Mouse (Mus musculus) left cerebral cortex, postnatal 25 days (tissue): ENCODE results near the gene Plpp4. TPM values are rescaled to one million over a fixed set of nuclear protein-coding genes. Genes with fewer than 3 reads are reported as not detected.
A peak's percentile ranks its signal among the peaks of the same experiment; 100 is the strongest.

Source experiments
- DNase-seq, 2 experiments: peaks; one replicate each; pipeline ENCODE4 v3.0.0; 2022; ENCODE audit warnings: low spot score in 2 of 2, mixed read lengths in 1 of 2
- intact Hi-C: fragments of 180-260 bp; cut with DNase I; formaldehyde crosslinking; loops from one replicate; pipeline ENCODE4 v1.15.1; 2025
- total RNA-seq, 2 experiments: library from RNA; stranded (reverse); gene quantifications; 2 replicates each; pipeline ENCODE4 v1.2.3; 2021

Plpp4 gene
- 10 to 100 TPM; 11.4 to 12.4 TPM for total RNA-seq

GRCm38 (mm10) chr7:129256621-129257373 is at the start of gene Plpp4:
TSS of gene Plpp4 (plus strand) at chr7:129257031.
- DNase-seq: peak; percentile 53 to 55
- intact Hi-C loops: no loop called here

GRCm38 (mm10) chr7:129215926-129216543 is 40.8 kb upstream of the Plpp4 start:
- no peak for DNase-seq
- intact Hi-C loops: no loop called here

- intact Hi-C loops: no loop called here
- no peak for DNase-seq
These were observed 40.2 kb upstream of the Plpp4 start for GRCm38 (mm10) chr7:129216547-129217195.

GRCm38 (mm10) chr7:129220948-129221347 is 35.9 kb upstream of the Plpp4 start:
- no peak for DNase-seq
- intact Hi-C loops: no loop called here

- intact Hi-C loops: no loop called here
- no peak for DNase-seq
These were observed 35.2 kb upstream of the Plpp4 start for GRCm38 (mm10) chr7:129221649-129222048.

GRCm38 (mm10) chr7:129235410-129235809 is 21.4 kb upstream of the Plpp4 start:
- intact Hi-C loops: loop anchor here (2.0 to 5.0 kb wide), 3 partner anchors 271 to 373 kb away; partner anchors contain the start of gene Wdr11
- DNase-seq: peak; percentile 20 to 36

GRCm38 (mm10) chr7:129235995-129236394 is 20.8 kb upstream of the Plpp4 start:
- no peak for DNase-seq
- intact Hi-C loops: loop anchor here (2.0 to 5.0 kb wide), 3 partner anchors 271 to 374 kb away; partner anchors contain the start of gene Wdr11

GRCm38 (mm10) chr7:129250981-129251380 is 5.8 kb upstream of the Plpp4 start:
- DNase-seq: no peak
- intact Hi-C loops: no loop called here

- no peak for DNase-seq
- intact Hi-C loops: no loop called here
These were observed 3.4 kb upstream of the Plpp4 start for GRCm38 (mm10) chr7:129253406-129253805.

- DNase-seq: no peak
- intact Hi-C loops: no loop called here
These were observed 2.7 kb upstream of the Plpp4 start for GRCm38 (mm10) chr7:129254126-129254525.

GRCm38 (mm10) chr7:129255406-129255805 is 1.4 kb upstream of the Plpp4 start:
- no peak for DNase-seq
- intact Hi-C loops: no loop called here

- intact Hi-C loops: no loop called here
- DNase-seq: no peak
These were observed 665 bp downstream of the Plpp4 start for GRCm38 (mm10) chr7:129257374-129258018.

GRCm38 (mm10) chr7:129258331-129258730 is 1.5 kb downstream of the Plpp4 start:
- intact Hi-C loops: no loop called here

GRCm38 (mm10) chr7:129259195-129259594 is 2.4 kb downstream of the Plpp4 start:
- intact Hi-C loops: no loop called here
- DNase-seq: peak in 1 of 2 experiments; percentile 13

More at GRCm38 (mm10) chr7:129258331-129258730, 1.5 kb downstream of the Plpp4 start:
- no peak for DNase-seq

GRCm38 (mm10) chr7:129273867-129274266 is 17.0 kb downstream of the Plpp4 start:
- intact Hi-C loops: no loop called here
- DNase-seq: no peak

GRCm38 (mm10) chr7:129274726-129275125 is 17.9 kb downstream of the Plpp4 start:
- DNase-seq: no peak
- intact Hi-C loops: no loop called here

- intact Hi-C loops: no loop called here
- DNase-seq: no peak
These were observed 20.9 kb downstream of the Plpp4 start for GRCm38 (mm10) chr7:129277751-129278150.

- intact Hi-C loops: no loop called here
- DNase-seq: no peak
These were observed 22.0 kb downstream of the Plpp4 start for GRCm38 (mm10) chr7:129278801-129279200.

GRCm38 (mm10) chr7:129279261-129279660 is 22.4 kb downstream of the Plpp4 start:
- no peak for DNase-seq
- intact Hi-C loops: no loop called here

GRCm38 (mm10) chr7:129281966-129282365 is 25.1 kb downstream of the Plpp4 start:
- intact Hi-C loops: no loop called here
- DNase-seq: no peak
